Mouse (Mus musculus) CH12.LX (cell line): Measurements from ENCODE around the gene Surf1. TPM values are rescaled to one million over a fixed set of nuclear protein-coding genes. Genes with fewer than 3 reads are reported as not detected.

Source experiments
- DNase-seq: peaks from one replicate; pipeline ENCODE4 v3.0.0-alpha.2; 2013; ENCODE audit errors: extremely low read depth
- H3K27ac ChIP-seq: 2 replicates; pipeline ENCODE4 v1.5.1; 2012; ENCODE audit warnings: low read depth, mild to moderate bottlenecking, control low read depth, moderate library complexity; ENCODE audit not compliant: insufficient read depth
- H3K27me3 ChIP-seq: replicated peaks from 2 replicates; pipeline ENCODE3; 2012; ENCODE audit warnings: inconsistent platforms
- H3K36me3 ChIP-seq, 2 experiments: replicated peaks in 1 of 2; 2 replicates each; pipeline versions ENCODE3 to v1.6.1; 2012; ENCODE audit warnings: inconsistent platforms in 1 of 2, low read length in 1 of 2, mild to moderate bottlenecking in 1 of 2, mixed read lengths in 1 of 2, moderate library complexity in 1 of 2; ENCODE audit not compliant: control insufficient read depth in 1 of 2, insufficient read depth in 1 of 2
- H3K4me1 ChIP-seq, 2 experiments: 2 replicates each; pipeline ENCODE4 v1.6.1; 2012; ENCODE audit warnings: inconsistent platforms in 1 of 2, moderate library complexity in 1 of 2; ENCODE audit not compliant: insufficient read depth in 2 of 2, control insufficient read depth in 1 of 2
- H3K4me2 ChIP-seq: 2 replicates; pipeline ENCODE4 v1.6.1; 2012; ENCODE audit warnings: low read depth, mild to moderate bottlenecking, control low read depth; ENCODE audit not compliant: poor library complexity, insufficient read depth, severe bottlenecking
- H3K4me3 ChIP-seq, 3 experiments: fragments of 150-350 bp in 1 of 3; sonication (generic) in 1 of 3; replicated peaks in 1 of 3; 2 replicates each; pipeline versions ENCODE3 to v1.5.1; 2011 to 2012; ENCODE audit warnings: low read depth in 2 of 3, low read length in 2 of 3, mild to moderate bottlenecking in 2 of 3, moderate library complexity in 2 of 3, control low read depth in 1 of 3, improper control_type of control experiment in 1 of 3, inconsistent platforms in 1 of 3, mixed read lengths in 1 of 3; ENCODE audit not compliant: poor library complexity in 1 of 3
- H3K79me2 ChIP-seq: replicated peaks from 2 replicates; pipeline ENCODE4 v1.6.1; 2012; ENCODE audit warnings: mild to moderate bottlenecking, moderate library complexity; ENCODE audit not compliant: control insufficient read depth, poor library complexity, insufficient read depth, severe bottlenecking; ENCODE audit errors: extremely low read depth
- H3K9ac ChIP-seq: 2 replicates; pipeline ENCODE4 v1.6.1; 2012; ENCODE audit warnings: low read depth, mild to moderate bottlenecking, control low read depth, moderate library complexity; ENCODE audit not compliant: insufficient read depth
- H3K9me3 ChIP-seq: replicated peaks from 2 replicates; pipeline ENCODE3; 2012; ENCODE audit warnings: low read length, inconsistent platforms, mixed read lengths
- BHLHE40 ChIP-seq: IDR thresholded peaks from 2 replicates; pipeline ENCODE4 v1.6.1; 2011; ENCODE audit warnings: mild to moderate bottlenecking, low read depth, low read length, improper control_type of control experiment
- GABPA ChIP-seq: IDR thresholded peaks from 2 replicates; pipeline ENCODE4 v1.6.1; 2012; ENCODE audit warnings: low read depth, low read length, improper control_type of control experiment, inconsistent platforms; ENCODE audit not compliant: insufficient replicate concordance
- HCFC1 ChIP-seq: IDR thresholded peaks from 2 replicates; pipeline ENCODE4 v1.6.1; 2012; ENCODE audit warnings: low read depth, mild to moderate bottlenecking, inconsistent platforms, low read length, improper control_type of control experiment
- ZC3H11A ChIP-seq: IDR thresholded peaks from 2 replicates; pipeline ENCODE4 v1.6.1; 2012; ENCODE audit warnings: low read depth, mild to moderate bottlenecking, inconsistent platforms, low read length, improper control_type of control experiment
- ZKSCAN1 ChIP-seq: IDR thresholded peaks from 2 replicates; pipeline ENCODE4 v1.6.1; 2012; ENCODE audit warnings: low read depth, inconsistent platforms, low read length, improper control_type of control experiment, borderline replicate concordance
- dilution Hi-C: fragments of 300-500 bp; cut with MboI; formaldehyde crosslinking; loops from 2 replicates; pipeline ENCODE4 v1.14.3; 2020; ENCODE audit warnings: low sequenced_read_pairs; ENCODE audit not compliant: extremely low pct_unique_long_range_greater_than_20kb, extremely low pct_ligation_motif_present
- in situ Hi-C: fragments of 300-500 bp; cut with MboI; formaldehyde crosslinking; loops from 3 replicates; pipeline ENCODE4 v1.14.3; 2019; ENCODE audit warnings: low sequenced_read_pairs, low pct_ligation_motif_present, low pct_unique_long_range_greater_than_20kb, mixed read lengths
- polyA plus RNA-seq: library from polyadenylated mRNA; unstranded; fragments of >175 nt; gene quantifications from 2 replicates; pipeline ENCODE4 v1.2.1, GENCODE M21; 2012; ENCODE audit warnings: low read depth; ENCODE audit not compliant: insufficient read length
- total RNA-seq, 2 experiments: library from RNA; depleted of rRNA; stranded (reverse); fragments of 300-350 nt in 1 of 2; fragments of >200 nt in 1 of 2; gene quantifications; 2 replicates each; pipeline ENCODE4 v1.2.3; 2012 to 2014

The Surf1 gene
- total and polyA plus RNA-seq, 3 experiments = 43.4 to 83.9 (median 58.7) TPM

DNA sequence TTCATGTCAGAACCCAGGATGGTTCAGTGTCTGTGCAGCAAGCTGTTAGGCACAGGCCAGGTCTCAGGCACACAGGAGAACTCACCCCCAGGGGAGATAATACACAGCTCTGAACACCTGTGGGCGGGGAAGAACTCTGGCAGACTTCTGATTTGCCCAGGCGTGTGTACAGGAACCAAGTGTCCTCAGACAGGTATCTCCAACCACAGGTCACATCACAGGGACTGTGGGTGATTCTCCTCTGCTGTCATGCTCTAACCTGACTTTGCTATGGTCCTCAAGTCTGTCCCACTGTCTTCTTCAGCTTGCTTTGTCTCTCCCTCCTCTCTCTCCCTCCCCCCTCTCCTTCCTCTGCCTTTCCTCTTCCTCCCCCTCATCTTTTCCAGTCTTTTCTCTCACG lies 51.5 kb downstream of the Surf1 start, which contains the start of gene Abo:
Gene Abo, minus strand, starts transcription at position 101 of the 400 bp plus-strand sequence.
- Histone ChIP-seq H3K4me3 (no peak within 1 kb of the TSS), H3K36me3 (no peaks in the 10 kb centered on the region), H3K4me1 (no peaks in the 10 kb centered on the region), H3K27me3 (peaks cover 61% of the 10 kb centered on the region), H3K79me2 (no peaks in the 10 kb centered on the region), H3K9ac (no peak within 1 kb of the TSS), H3K4me2 (no peak within 1 kb of the TSS), H3K27ac (no peak within 1 kb of the TSS), H3K9me3 (peaks cover 3% of the 10 kb centered on the region)
- in situ Hi-C loops (no loop called here), dilution Hi-C loops (no loop called here)
- no peak for DNase-seq
- TF ChIP-seq HCFC1 (no peak), ZKSCAN1 (no peak), ZC3H11A (no peak), GABPA (no peak), BHLHE40 (no peak)

Other genes starting within 250 kb of the Surf1 start
- gene Lcn4, start 245.2 kb downstream of the Surf1 start, total RNA-seq (2012; rRNA removed) = not detected in 2 replicates
- not detected in 2 replicates for gene Lcn4, start 245.2 kb downstream of the Surf1 start, total RNA-seq (2014; rRNA removed)
- gene Lcn4, start 245.2 kb downstream of the Surf1 start, polyA plus RNA-seq = not detected in 2 replicates
- not detected in 2 replicates for gene Abo, start 51.6 kb downstream of the Surf1 start, total RNA-seq (2012; rRNA removed)
- not detected in 2 replicates for gene Abo, start 51.6 kb downstream of the Surf1 start, total RNA-seq (2014; rRNA removed)
- gene Abo, start 51.6 kb downstream of the Surf1 start, polyA plus RNA-seq = not detected in 2 replicates
- gene Surf6, start 13.7 kb downstream of the Surf1 start, total RNA-seq (2012; rRNA removed) = 29.0 and 37.4 TPM in 2 replicates
- 34.8 and 37.7 TPM in 2 replicates for gene Surf6, start 13.7 kb downstream of the Surf1 start, total RNA-seq (2014; rRNA removed)
- 47.5 and 52.1 TPM in 2 replicates for gene Surf6, start 13.7 kb downstream of the Surf1 start, polyA plus RNA-seq
- 27.7 and 41.3 TPM in 2 replicates for gene Med22, start 5.9 kb downstream of the Surf1 start, total RNA-seq (2012; rRNA removed)
- 34.4 and 42.1 TPM in 2 replicates for gene Med22, start 5.9 kb downstream of the Surf1 start, total RNA-seq (2014; rRNA removed)
- 35.4 and 37.3 TPM in 2 replicates for gene Med22, start 5.9 kb downstream of the Surf1 start, polyA plus RNA-seq
- gene Rpl7a, start 5.8 kb downstream of the Surf1 start, total RNA-seq (2012; rRNA removed) = 3,395 and 3,529 TPM in 2 replicates
- gene Rpl7a, start 5.8 kb downstream of the Surf1 start, total RNA-seq (2014; rRNA removed) = 3,077 and 3,396 TPM in 2 replicates
- 1,126 and 1,142 TPM in 2 replicates for gene Rpl7a, start 5.8 kb downstream of the Surf1 start, polyA plus RNA-seq
- gene Surf2, start 163 bp downstream of the Surf1 start, total RNA-seq (2012; rRNA removed) = 28.7 and 36.9 TPM in 2 replicates
- gene Surf2, start 163 bp downstream of the Surf1 start, total RNA-seq (2014; rRNA removed) = 39.9 and 43.9 TPM in 2 replicates
- gene Surf2, start 163 bp downstream of the Surf1 start, polyA plus RNA-seq = 74.5 and 77.1 TPM in 2 replicates
- 140 and 168 TPM in 2 replicates for gene Surf4, start 17.4 kb upstream of the Surf1 start, total RNA-seq (2012; rRNA removed)
- 99.2 and 109 TPM in 2 replicates for gene Surf4, start 17.4 kb upstream of the Surf1 start, total RNA-seq (2014; rRNA removed)
- gene Surf4, start 17.4 kb upstream of the Surf1 start, polyA plus RNA-seq = 143 and 161 TPM in 2 replicates
- 0.08 and 0.13 TPM in 2 replicates for gene Stkld1, start 17.5 kb upstream of the Surf1 start, total RNA-seq (2012; rRNA removed)
- gene Stkld1, start 17.5 kb upstream of the Surf1 start, total RNA-seq (2014; rRNA removed) = 0.19 TPM in 1 of 2 replicates, not detected in the other
- 0.29 and 0.33 TPM in 2 replicates for gene Stkld1, start 17.5 kb upstream of the Surf1 start, polyA plus RNA-seq
- gene Rexo4, start 47.9 kb upstream of the Surf1 start, total RNA-seq (2012; rRNA removed) = 53.6 and 66.4 TPM in 2 replicates
- gene Rexo4, start 47.9 kb upstream of the Surf1 start, total RNA-seq (2014; rRNA removed) = 67.2 and 69.1 TPM in 2 replicates
- 74.8 and 83.4 TPM in 2 replicates for gene Rexo4, start 47.9 kb upstream of the Surf1 start, polyA plus RNA-seq
- 0.13 and 0.17 TPM in 2 replicates for gene Adamts13, start 56.9 kb upstream of the Surf1 start, total RNA-seq (2012; rRNA removed)
- gene Adamts13, start 56.9 kb upstream of the Surf1 start, total RNA-seq (2014; rRNA removed) = not detected in 2 replicates
- gene Adamts13, start 56.9 kb upstream of the Surf1 start, polyA plus RNA-seq = 0.17 TPM in 1 of 2 replicates, not detected in the other
- 9.9 and 10.3 TPM in 2 replicates for gene Cacfd1, start 93.4 kb upstream of the Surf1 start, total RNA-seq (2012; rRNA removed)
- gene Cacfd1, start 93.4 kb upstream of the Surf1 start, total RNA-seq (2014; rRNA removed) = 5.4 and 6.4 TPM in 2 replicates
- gene Cacfd1, start 93.4 kb upstream of the Surf1 start, polyA plus RNA-seq = 18.8 and 20.2 TPM in 2 replicates
- 49.8 and 55.9 TPM in 2 replicates for gene Slc2a6, start 111.5 kb upstream of the Surf1 start, total RNA-seq (2012; rRNA removed)
- 37.3 and 43.3 TPM in 2 replicates for gene Slc2a6, start 111.5 kb upstream of the Surf1 start, total RNA-seq (2014; rRNA removed)
- 17.1 and 22.1 TPM in 2 replicates for gene Slc2a6, start 111.5 kb upstream of the Surf1 start, polyA plus RNA-seq
- gene Mymk, start 155.6 kb upstream of the Surf1 start, total RNA-seq (2012; rRNA removed) = not detected in 2 replicates
- not detected in 2 replicates for gene Mymk, start 155.6 kb upstream of the Surf1 start, total RNA-seq (2014; rRNA removed)
- not detected in 2 replicates for gene Mymk, start 155.6 kb upstream of the Surf1 start, polyA plus RNA-seq
- gene Adamtsl2, start 162.8 kb upstream of the Surf1 start, total RNA-seq (2012; rRNA removed) = 0.13 TPM in 1 of 2 replicates, not detected in the other
- gene Adamtsl2, start 162.8 kb upstream of the Surf1 start, total RNA-seq (2014; rRNA removed) = not detected in 2 replicates
- gene Adamtsl2, start 162.8 kb upstream of the Surf1 start, polyA plus RNA-seq = not detected in 2 replicates
- gene Fam163b, start 226.0 kb upstream of the Surf1 start, total RNA-seq (2012; rRNA removed) = not detected in 2 replicates
- gene Fam163b, start 226.0 kb upstream of the Surf1 start, total RNA-seq (2014; rRNA removed) = not detected in 2 replicates
- gene Fam163b, start 226.0 kb upstream of the Surf1 start, polyA plus RNA-seq = not detected in 2 replicates
- not detected in 2 replicates for gene Dbh, start 248.7 kb upstream of the Surf1 start, total RNA-seq (2012; rRNA removed)
- gene Dbh, start 248.7 kb upstream of the Surf1 start, total RNA-seq (2014; rRNA removed) = not detected in 2 replicates
- not detected in 2 replicates for gene Dbh, start 248.7 kb upstream of the Surf1 start, polyA plus RNA-seq